9 mouse cellular contexts compared by ENCODE assay signal in genomic region chr7:123503358-123503757, GRCm38 (mm10). TPM values are rescaled to one million over a fixed set of nuclear protein-coding genes. Genes with fewer than 3 reads are reported as not detected.
A peak's percentile ranks its signal among the peaks of the same experiment; 100 is the strongest.
DNase-seq lines count a peak whose midpoint lies in the region; ATAC-seq and TF ChIP-seq lines count a peak whose summit lies in the region.
"Had no signal": no experiment of that assay in that cellular context is flagged by ENCODE, and none has a peak within 500 bp of the region (broad histone marks: within the 10 kb centered on the region; RNA-seq: fewer than 3 reads in every experiment).

No protein-coding gene starts in this region.

- H3K4me2 ChIP-seq in hindbrain, embryonic 16.5 days (ENCODE audit: low read length): no peak overlapping the region
- H3K4me2 ChIP-seq: embryonic facial prominence, embryonic 12.5 days; liver, embryonic 15.5 days had no signal

- 0 out of 2 replicates have a peak, but pooled peaks cover 6% of the 10 kb centered on the region for H3K9me3 ChIP-seq in limb, embryonic 10.5 days (replicated peaks)
- H3K9me3 ChIP-seq in hindbrain, embryonic 16.5 days (ENCODE audit: control insufficient read depth, low read length): no peaks in the 10 kb centered on the region
- H3K9me3 ChIP-seq: liver, embryonic 15.5 days had no signal

- no peak overlapping the region for H3K4me3 ChIP-seq in limb, embryonic 10.5 days
- no peak overlapping the region for H3K4me3 ChIP-seq in hindbrain, embryonic 16.5 days (ENCODE audit: low read length)
- H3K4me3 ChIP-seq: embryonic facial prominence, embryonic 12.5 days; liver, embryonic 15.5 days had no signal

- DNase-seq in ovary, postnatal 10 days (ENCODE audit: low spot score): peak; percentile 29
- no peak for DNase-seq in ovary, adult 18-20 months (ENCODE audit: low spot score)
- peak; percentile 20 for DNase-seq in brain, embryonic 14.5 days (ENCODE audit: low read depth)
- peak; percentile 54 for DNase-seq in limb, embryonic 10.5 days (ENCODE audit: low spot score)
- peak; percentile 54 for DNase-seq in urinary bladder, postnatal 25 days (ENCODE audit: low spot score)
- no peak for DNase-seq in cerebellum, postnatal 14 days

- ATAC-seq in hindbrain, embryonic 16.5 days: no peak

- no peak for TF ChIP-seq POLR2A in brain, embryonic 14.5 days (IDR thresholded peaks at IDR 0.05; ENCODE audit: borderline replicate concordance, extremely low read depth, insufficient read depth, insufficient read length, poor library complexity, severe bottlenecking)

- no peak for TF ChIP-seq CTCF in brain, embryonic 14.5 days (IDR thresholded peaks at IDR 0.05; ENCODE audit: borderline replicate concordance, extremely low read depth, insufficient read depth, insufficient read length)

- H3K27me3 ChIP-seq in limb, embryonic 10.5 days (ENCODE audit: low read depth, poor library complexity, severe bottlenecking): peaks cover 18% of the 10 kb centered on the region
- H3K27me3 ChIP-seq in hindbrain, embryonic 16.5 days (replicated peaks; ENCODE audit: control insufficient read depth, insufficient read depth, low read length): no peaks in the 10 kb centered on the region
- H3K27me3 ChIP-seq: embryonic facial prominence, embryonic 12.5 days had no signal

- 49% methylated on average over 1 of the region's 1 CpGs for WGBS in limb, embryonic 10.5 days
- WGBS in hindbrain, embryonic 16.5 days: 47% methylated on average over 1 of the region's 1 CpGs

- H3K36me3 ChIP-seq in limb, embryonic 10.5 days: no peaks in the 10 kb centered on the region
- H3K36me3 ChIP-seq in hindbrain, embryonic 16.5 days (ENCODE audit: control insufficient read depth, insufficient read depth, low read length): no peaks in the 10 kb centered on the region
- H3K36me3 ChIP-seq: embryonic facial prominence, embryonic 12.5 days; liver, embryonic 15.5 days had no signal

- peaks cover 18% of the 10 kb centered on the region for H3K4me1 ChIP-seq in limb, embryonic 10.5 days
- peaks cover 11% of the 10 kb centered on the region for H3K4me1 ChIP-seq in hindbrain, embryonic 16.5 days (ENCODE audit: control insufficient read depth, insufficient read depth, low read depth, low read length)
- H3K4me1 ChIP-seq: liver, embryonic 15.5 days had no signal

- no peak overlapping the region for H3K9ac ChIP-seq in hindbrain, embryonic 16.5 days (ENCODE audit: low read depth, low read length)
- H3K9ac ChIP-seq: embryonic facial prominence, embryonic 12.5 days; liver, embryonic 15.5 days had no signal

- no peak overlapping the region for H3K27ac ChIP-seq in limb, embryonic 10.5 days
- no peak overlapping the region for H3K27ac ChIP-seq in hindbrain, embryonic 16.5 days (ENCODE audit: low read depth, low read length)
- H3K27ac ChIP-seq: embryonic facial prominence, embryonic 12.5 days; liver, embryonic 15.5 days had no signal

RNA-seq across cellular contexts. Expression of gene Zkscan2, which starts 3.1 kb away (rescaled TPM):
- polyA plus RNA-seq in brain, embryonic 14.5 days (2012; rRNA removed): 26.2 and 29.3 TPM in 2 replicates
- 2.2 and 3.8 TPM in 2 replicates for polyA plus RNA-seq in limb, embryonic 10.5 days (2016; fragmentation: Nextera tagmentation; extraction: Ambion mirVana)
- 10.4 and 10.6 TPM in 2 replicates for polyA plus RNA-seq in hindbrain, embryonic 16.5 days (2015; fragmentation: Nextera tagmentation; extraction: Ambion mirVana)

RNA-seq across cellular contexts. Expression of gene Aqp8, which starts 41.3 kb away (rescaled TPM):
- polyA plus RNA-seq in brain, embryonic 14.5 days (2012; rRNA removed): not detected in 2 replicates
- 0.23 and 0.68 TPM in 2 replicates for polyA plus RNA-seq in limb, embryonic 10.5 days (2016; fragmentation: Nextera tagmentation; extraction: Ambion mirVana)
- polyA plus RNA-seq in hindbrain, embryonic 16.5 days (2015; fragmentation: Nextera tagmentation; extraction: Ambion mirVana): not detected in 2 replicates

Comparison
In these comparisons a context has a peak if more than half of its experiments do, and no peak if none do; other contexts are left out.
1. DNase-seq: peak in ovary, postnatal 10 days (single experiment), brain, embryonic 14.5 days (single experiment), limb, embryonic 10.5 days (single experiment) and urinary bladder, postnatal 25 days (single experiment); none in ovary, adult 18-20 months (single experiment) and cerebellum, postnatal 14 days (0 of 2).